Mouse (Mus musculus) adrenal gland, postnatal 0 days (tissue): Measurements from ENCODE around the gene Zwilch. TPM values are rescaled to one million over a fixed set of nuclear protein-coding genes. Genes with fewer than 3 reads are reported as not detected.

Experiments
- polyA plus RNA-seq: library from polyadenylated mRNA; unstranded; fragments of >200 nt; fragmentation: Nextera tagmentation; extraction: Ambion mirVana; gene quantifications from 2 replicates; pipeline ENCODE4 v1.2.1, GENCODE M21; 2015

Gene Zwilch
- polyA plus RNA-seq, result 3.4 and 5.9 TPM in 2 replicates

DNA sequence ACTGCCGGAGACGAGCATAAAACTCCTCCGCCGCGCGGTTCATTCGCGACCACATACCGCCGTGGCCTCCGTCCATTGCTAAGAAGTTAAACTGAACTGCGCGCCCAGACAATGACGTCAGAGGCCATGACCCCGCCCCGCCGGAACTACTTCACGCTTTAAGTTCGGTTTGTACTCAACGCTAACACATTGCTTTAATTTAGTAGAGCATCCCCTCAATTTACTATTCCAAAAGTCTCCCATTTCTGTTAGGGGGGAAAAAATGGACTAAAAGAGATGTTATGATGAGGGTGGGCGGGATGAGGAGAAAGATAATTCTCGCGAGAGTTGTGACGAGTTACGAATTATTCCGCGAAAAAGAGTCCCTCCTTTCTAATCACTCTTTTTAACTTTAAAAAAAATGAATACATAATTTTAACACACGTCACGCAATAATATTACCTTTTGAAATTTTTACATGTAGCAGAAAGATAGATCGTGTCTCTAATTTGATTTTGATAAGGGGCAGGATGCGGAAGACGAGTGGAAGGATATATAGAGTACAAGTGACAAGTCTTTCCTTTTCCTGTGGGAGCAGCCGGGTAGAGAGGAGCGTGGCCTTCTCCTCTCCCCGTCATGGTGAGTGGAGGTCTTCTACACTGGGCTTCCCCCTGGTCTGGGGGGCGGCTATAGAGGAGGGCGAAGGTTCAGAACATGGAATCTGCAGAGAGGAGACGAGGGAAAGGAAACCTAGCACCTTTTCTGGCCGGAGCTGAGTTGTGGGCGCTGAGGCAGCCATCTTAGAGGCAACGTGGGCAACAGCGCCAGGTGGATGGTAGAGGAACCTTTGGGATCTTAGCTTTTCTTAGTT is at the start of gene Zwilch, which contains the start of gene Rpl4:
Gene Zwilch (minus strand): TSS at position 289 of the 850 bp plus-strand sequence.
Gene Rpl4 (plus strand): TSS at position 560 of the 850 bp plus-strand sequence.

DNA sequence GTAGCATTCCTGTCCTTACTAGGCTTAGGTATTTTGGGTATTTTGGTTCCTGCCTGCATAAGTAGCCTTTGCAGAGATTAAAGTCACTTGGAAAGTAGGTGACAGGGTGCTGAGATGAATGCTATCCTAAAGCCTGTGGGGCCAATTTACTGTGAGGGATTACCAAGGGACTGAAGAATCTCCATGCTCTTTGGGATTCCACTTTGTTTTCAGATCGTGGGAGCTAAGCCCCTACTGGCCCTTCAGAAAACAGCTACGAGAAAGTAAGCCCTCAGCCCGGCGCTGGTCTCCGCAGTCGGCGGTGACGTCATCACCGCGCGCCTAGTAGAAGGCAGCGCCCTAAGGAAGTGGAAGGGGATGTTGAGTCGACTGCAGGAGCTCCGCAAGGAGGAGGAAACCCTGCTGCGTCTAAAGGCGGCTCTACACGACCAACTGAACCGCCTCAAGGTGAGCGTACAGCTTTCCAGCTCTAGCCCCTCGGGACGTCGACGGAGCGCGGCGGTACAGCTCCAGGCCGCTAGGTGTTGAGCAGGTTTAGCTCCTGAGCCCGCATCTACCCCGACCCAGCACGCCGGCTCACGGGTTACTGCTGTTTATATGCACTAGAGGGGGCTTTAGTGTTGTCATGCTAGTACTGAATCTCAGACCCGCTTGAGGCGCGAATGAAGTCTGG is 6.2 kb upstream of the Zwilch start, which contains the start of gene Snapc5:
Gene Snapc5 (plus strand): TSS at position 301 of the 673 bp plus-strand sequence.

DNA sequence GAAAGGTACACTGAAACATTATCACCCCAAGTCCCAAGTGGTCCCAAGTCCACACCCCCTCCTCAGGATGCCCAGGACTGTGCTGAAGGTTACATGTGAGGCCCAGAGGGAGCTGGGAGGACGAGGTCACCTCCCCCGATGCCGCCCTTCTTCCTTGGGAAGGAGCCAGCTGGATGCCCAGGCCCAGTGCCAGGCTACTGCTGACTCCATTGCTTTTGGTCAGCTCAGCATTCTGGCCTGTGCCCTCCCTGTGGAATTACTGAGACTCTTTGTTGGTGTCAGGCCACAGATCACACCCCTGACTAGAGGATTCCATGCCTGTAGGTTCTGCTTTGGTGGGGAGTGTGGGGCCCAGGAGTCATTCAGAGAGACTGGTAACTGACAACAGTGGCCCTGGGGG is 56.0 kb downstream of the Zwilch start, which contains the start of gene Lctl:
Gene Lctl (plus strand): TSS at position 272 of the 400 bp plus-strand sequence.

Other genes starting within 250 kb of the Zwilch start
- gene Smad6, start 151.0 kb downstream of the Zwilch start, polyA plus RNA-seq, result 4.0 and 9.1 TPM in 2 replicates
- 0.13 and 0.36 TPM in 2 replicates for gene Lctl, start 56.0 kb downstream of the Zwilch start, polyA plus RNA-seq
- 918 and 950 TPM in 2 replicates for gene Rpl4, start 271 bp upstream of the Zwilch start, polyA plus RNA-seq
- 39.4 and 46.3 TPM in 2 replicates for gene Snapc5, start 6.2 kb upstream of the Zwilch start, polyA plus RNA-seq
- gene Uchl4, start 62.1 kb upstream of the Zwilch start, polyA plus RNA-seq, result 0.94 and 1.8 TPM in 2 replicates
- gene Map2k1, start 80.5 kb upstream of the Zwilch start, polyA plus RNA-seq, result 53.0 and 64.7 TPM in 2 replicates
- gene Tipin, start 108.5 kb upstream of the Zwilch start, polyA plus RNA-seq, result 121 and 136 TPM in 2 replicates
- gene Dis3l, start 168.2 kb upstream of the Zwilch start, polyA plus RNA-seq, result 7.7 and 11.0 TPM in 2 replicates
- gene Megf11, start 212.5 kb upstream of the Zwilch start, polyA plus RNA-seq, result 2.4 and 2.8 TPM in 2 replicates